Mouse (Mus musculus) midbrain, embryonic 15.5 days (tissue): ENCODE measurements around the gene Nyx. TPM values are rescaled to one million over a fixed set of nuclear protein-coding genes. Genes with fewer than 3 reads are reported as not detected.

Source experiments
- polyA plus RNA-seq: library from polyadenylated mRNA; unstranded; fragments of >200 nt; fragmentation: Nextera tagmentation; extraction: Ambion mirVana; gene quantifications from 2 replicates; pipeline ENCODE4 v1.2.1, GENCODE M21; 2015

The Nyx gene
- polyA plus RNA-seq, 1 experiment from 2014 or later: 0.26 TPM

Other genes starting within 250 kb of the Nyx start
- gene Ddx3x, start 185.1 kb upstream of the Nyx start, polyA plus RNA-seq: 103 and 112 TPM in 2 replicates
- 2.6 and 3.7 TPM in 2 replicates for gene Gpr34, start 166.0 kb downstream of the Nyx start, polyA plus RNA-seq
- gene Gpr82, start 195.3 kb downstream of the Nyx start, polyA plus RNA-seq: 0.40 and 0.66 TPM in 2 replicates